Mouse (Mus musculus) midbrain, embryonic 14.5 days (tissue): Measurements from ENCODE around the gene Tmem184a. TPM values are rescaled to one million over a fixed set of nuclear protein-coding genes. Genes with fewer than 3 reads are reported as not detected.

Experiments used
- ATAC-seq: fragments of 200-750 bp; cut with Nextera tagmentation; 2 replicates; pipeline ENCODE4 v1.8.0; 2017; ENCODE audit warnings: moderate number of reproducible peaks, moderate library complexity; ENCODE audit not compliant: low FRiP score, low TSS enrichment
- DNase-seq: peaks from one replicate; pipeline ENCODE4 v3.0.0-alpha.2; 2015
- H3K27ac ChIP-seq: fragments of 300-500 bp; sonication (generic); replicated peaks from 2 replicates; pipeline ENCODE4 v1.5.1; 2014; ENCODE audit warnings: mild to moderate bottlenecking, low read depth, low read length, moderate library complexity
- H3K27me3 ChIP-seq: fragments of 300-500 bp; sonication (generic); 2 replicates; pipeline ENCODE4 v1.6.1; 2014; ENCODE audit warnings: low read length, control low read depth, mixed read lengths; ENCODE audit not compliant: control insufficient read depth, insufficient read depth
- H3K36me3 ChIP-seq: fragments of 300-500 bp; sonication (generic); 2 replicates; pipeline ENCODE4 v1.6.1; 2014; ENCODE audit warnings: low read length, control low read depth; ENCODE audit not compliant: control insufficient read depth, insufficient read depth
- H3K4me1 ChIP-seq: fragments of 300-500 bp; sonication (generic); 2 replicates; pipeline ENCODE4 v1.6.1; 2014; ENCODE audit warnings: mild to moderate bottlenecking, antibody characterized with exemption, low read length, control low read depth; ENCODE audit not compliant: control insufficient read depth, insufficient read depth
- H3K4me2 ChIP-seq: fragments of 300-500 bp; sonication (generic); 2 replicates; pipeline ENCODE4 v1.6.1; 2014; ENCODE audit warnings: mild to moderate bottlenecking, low read length, moderate library complexity
- H3K4me3 ChIP-seq: fragments of 300-500 bp; sonication (generic); replicated peaks from 2 replicates; pipeline ENCODE4 v1.5.1; 2014; ENCODE audit warnings: low read depth, low read length
- H3K9ac ChIP-seq: fragments of 300-500 bp; sonication (generic); replicated peaks from 2 replicates; pipeline ENCODE4 v1.6.1; 2014; ENCODE audit warnings: mild to moderate bottlenecking, low read length, moderate library complexity
- H3K9me3 ChIP-seq: fragments of 300-500 bp; sonication (generic); 2 replicates; pipeline ENCODE4 v1.6.1; 2016; ENCODE audit warnings: low read length, control low read depth, mixed read lengths; ENCODE audit not compliant: control insufficient read depth
- WGBS: fragments of 180-500 bp; shearing (Covaris S2); extraction: QIAGEN DNeasy Blood & Tissue Kit; methylation state at CpG from one replicate; pipeline ENCODE4 v1.1.7; 2014; 5-methylcytosine and 5-hydroxymethylcytosine counted together
- microRNA-seq: library from miRNA; unstranded; fragments of <30 nt; microRNA quantifications from one replicate; pipeline ENCODE4, GENCODE M21; 2016
- polyA plus RNA-seq: library from polyadenylated mRNA; unstranded; fragments of >200 nt; fragmentation: Nextera tagmentation; extraction: Ambion mirVana; gene quantifications from 2 replicates; pipeline ENCODE4 v1.2.1, GENCODE M21; 2014

Gene Tmem184a
- polyA plus RNA-seq, 1 experiment from 2014 or later = 0.08 TPM

- H3K4me3 ChIP-seq = no peak overlapping the region
- H3K27me3 ChIP-seq = no peaks in the 10 kb centered on the region
- H3K36me3 ChIP-seq = peaks cover 98% of the 10 kb centered on the region
- DNase-seq = no peak
- no peak overlapping the region for H3K4me2 ChIP-seq
- H3K9me3 ChIP-seq = no peaks in the 10 kb centered on the region
- no peak for ATAC-seq
- H3K9ac ChIP-seq = no peak overlapping the region
- no peak overlapping the region for H3K27ac ChIP-seq
- H3K4me1 ChIP-seq = no peaks in the 10 kb centered on the region
- 95% methylated on average over 8 of the region's 8 CpGs for WGBS
Measured at GRCm38 (mm10) chr5:139768216-139768615, 51.5 kb downstream of the Tmem184a start.

- Histone ChIP-seq H3K4me2 (no peak overlapping the region), H3K4me3 (no peak overlapping the region), H3K36me3 (peaks cover 99% of the 10 kb centered on the region), H3K27me3 (no peaks in the 10 kb centered on the region), H3K9ac (no peak overlapping the region), H3K27ac (no peak overlapping the region), H3K4me1 (no peaks in the 10 kb centered on the region), H3K9me3 (no peaks in the 10 kb centered on the region)
- DNase-seq = peak; percentile 60
- no peak for ATAC-seq
- 76% methylated on average over 11 of the region's 11 CpGs for WGBS
Measured at GRCm38 (mm10) chr5:139764296-139764695, 55.4 kb downstream of the Tmem184a start.

DNA sequence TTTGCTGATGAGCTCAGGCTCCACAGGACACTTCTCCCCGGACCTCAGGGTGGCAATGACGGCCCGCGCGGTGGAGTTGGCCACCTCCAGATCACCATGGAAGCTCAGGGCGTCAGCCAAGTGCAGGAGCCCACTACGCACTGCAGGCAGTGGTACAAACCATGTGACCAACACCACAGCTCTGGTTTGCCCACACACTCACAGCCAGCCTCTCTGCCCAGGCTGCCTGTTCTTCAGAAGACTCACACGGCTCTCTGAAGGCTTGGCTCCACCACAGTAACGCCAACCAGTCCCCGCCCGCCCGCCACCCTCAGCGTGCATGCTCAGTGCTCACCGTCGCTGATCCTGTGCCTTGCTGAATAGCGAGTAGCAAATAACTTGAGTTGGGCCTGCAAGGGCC lies 61.6 kb downstream of the Tmem184a start:
- ATAC-seq = no peak

DNA sequence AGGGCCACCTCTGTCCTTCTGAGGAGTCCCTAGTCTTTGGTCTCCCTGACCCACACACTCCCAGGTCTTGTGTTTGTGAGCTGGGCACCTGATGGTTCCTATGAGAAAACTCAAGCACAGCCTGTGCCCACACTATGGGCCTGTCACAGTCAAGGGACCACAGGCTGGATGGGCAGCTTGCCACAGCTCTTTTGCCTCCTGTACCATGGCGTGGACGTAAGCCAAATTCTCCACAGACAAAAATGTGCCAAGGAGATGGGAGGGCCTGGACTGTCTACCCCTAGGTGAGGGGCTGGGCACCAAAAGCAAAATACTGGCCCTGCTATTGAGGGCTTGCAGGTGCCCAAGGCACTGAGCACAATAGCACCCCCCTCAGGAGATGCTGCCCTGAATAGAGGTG lies 63.1 kb downstream of the Tmem184a start:
- no peak overlapping the region for H3K9ac ChIP-seq
- H3K27ac ChIP-seq = no peak overlapping the region
- H3K4me1 ChIP-seq = no peaks in the 10 kb centered on the region
- ATAC-seq (no peak), DNase-seq (no peak)
- H3K4me3 ChIP-seq = no peak overlapping the region
- H3K36me3 ChIP-seq = peaks cover 95% of the 10 kb centered on the region
- no peaks in the 10 kb centered on the region for H3K27me3 ChIP-seq
- H3K9me3 ChIP-seq = no peaks in the 10 kb centered on the region
- WGBS = 93% methylated on average over 2 of the region's 2 CpGs
- H3K4me2 ChIP-seq = no peak overlapping the region

More for the DNA sequence above, 61.6 kb downstream of the Tmem184a start:
- Histone ChIP-seq H3K27me3 (no peaks in the 10 kb centered on the region), H3K4me3 (no peak overlapping the region), H3K4me1 (no peaks in the 10 kb centered on the region), H3K36me3 (peaks cover 96% of the 10 kb centered on the region), H3K9ac (no peak overlapping the region), H3K9me3 (no peaks in the 10 kb centered on the region), H3K4me2 (no peak overlapping the region), H3K27ac (no peak overlapping the region)
- WGBS = 89% methylated on average over 16 of the region's 16 CpGs
- DNase-seq = no peak

DNA sequence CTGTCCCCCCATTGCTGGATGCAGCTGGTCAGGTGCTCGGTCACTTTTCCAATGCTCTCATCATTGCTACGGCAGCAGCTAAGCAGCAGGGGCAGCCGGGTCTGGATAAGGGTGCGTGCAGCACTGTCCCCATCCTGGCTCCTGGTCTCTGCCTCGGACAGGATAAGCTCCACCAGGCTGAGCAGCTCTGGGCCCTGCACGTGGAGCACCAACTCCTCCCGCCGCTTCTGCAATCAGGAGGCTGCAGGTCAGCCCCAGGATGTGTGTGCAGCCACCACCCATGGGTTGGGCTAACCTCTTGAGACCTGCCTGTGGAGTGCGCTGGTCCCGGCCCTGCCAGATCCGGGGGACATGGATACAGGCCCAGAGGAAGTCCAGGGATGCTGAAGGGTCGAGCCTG lies 63.6 kb downstream of the Tmem184a start:
- Histone ChIP-seq H3K27ac (no peak overlapping the region), H3K27me3 (no peaks in the 10 kb centered on the region), H3K36me3 (peaks cover 95% of the 10 kb centered on the region), H3K4me1 (no peaks in the 10 kb centered on the region), H3K4me2 (no peak overlapping the region), H3K4me3 (no peak overlapping the region), H3K9me3 (no peaks in the 10 kb centered on the region), H3K9ac (no peak overlapping the region)
- 91% methylated on average over 12 of the region's 12 CpGs for WGBS
- no peak for DNase-seq
- no peak for ATAC-seq

- H3K4me2 ChIP-seq = no peak overlapping the region
- peaks cover 95% of the 10 kb centered on the region for H3K36me3 ChIP-seq
- no peaks in the 10 kb centered on the region for H3K9me3 ChIP-seq
- WGBS = 28% methylated on average over 12 of the region's 12 CpGs
- no peaks in the 10 kb centered on the region for H3K27me3 ChIP-seq
- H3K4me1 ChIP-seq = no peaks in the 10 kb centered on the region
- DNase-seq (peak; percentile 77), ATAC-seq (no peak)
- no peak overlapping the region for H3K4me3 ChIP-seq
- H3K27ac ChIP-seq = no peak overlapping the region
- H3K9ac ChIP-seq = no peak overlapping the region
Measured at GRCm38 (mm10) chr5:139754753-139755152, 65.0 kb downstream of the Tmem184a start.

Small RNA genes lying within 50 kb of the gene (microRNA-seq; reads per million reads assigned to microRNA genes)
- gene Mir7037 = not detected

Other genes with a start within 250 kb of the Tmem184a start
- 12.7 and 13.4 TPM in 2 replicates for gene Micall2, start 83.6 kb downstream of the Tmem184a start, polyA plus RNA-seq
- gene Ints1, start 44.2 kb downstream of the Tmem184a start, polyA plus RNA-seq = 39.0 and 44.7 TPM in 2 replicates
- gene Mafk, start 28.4 kb downstream of the Tmem184a start, polyA plus RNA-seq = 9.2 and 10.3 TPM in 2 replicates
- 0.43 and 0.62 TPM in 2 replicates for gene Gm26938, start 6.5 kb upstream of the Tmem184a start, polyA plus RNA-seq
- 72.6 and 78.0 TPM in 2 replicates for gene Psmg3, start 7.0 kb upstream of the Tmem184a start, polyA plus RNA-seq
- gene Elfn1, start 88.0 kb upstream of the Tmem184a start, polyA plus RNA-seq = 3.0 and 3.9 TPM in 2 replicates